Mouse (Mus musculus) heart, embryonic 14.5 days (tissue): ENCODE results near the gene Tcap. TPM values are rescaled to one million over a fixed set of nuclear protein-coding genes. Genes with fewer than 3 reads are reported as not detected.

Experiments used
- ATAC-seq: fragments of 200-750 bp; cut with Nextera tagmentation; 2 replicates; pipeline ENCODE4 v1.8.0; 2017; ENCODE audit warnings: low read depth, moderate TSS enrichment; ENCODE audit not compliant: insufficient number of reproducible peaks, insufficient read depth, low FRiP score
- H3K27ac ChIP-seq, 2 experiments: fragments of 200-500 bp in 1 of 2; fragments of 300-500 bp in 1 of 2; sonication (generic) in 1 of 2; replicated peaks in 1 of 2; 2 replicates each; pipeline ENCODE4 v1.5.1; 2012 to 2014; ENCODE audit warnings: low read depth in 2 of 2, low read length in 2 of 2, control low read depth in 1 of 2, mild to moderate bottlenecking in 1 of 2, mixed read lengths in 1 of 2; ENCODE audit not compliant: control insufficient read depth in 1 of 2, insufficient read depth in 1 of 2
- H3K27me3 ChIP-seq: fragments of 300-500 bp; sonication (generic); 2 replicates; pipeline ENCODE4 v1.6.1; 2014; ENCODE audit warnings: mild to moderate bottlenecking, low read length, control low read depth; ENCODE audit not compliant: control insufficient read depth, insufficient read depth
- H3K36me3 ChIP-seq: fragments of 300-500 bp; sonication (generic); 2 replicates; pipeline ENCODE4 v1.6.1; 2014; ENCODE audit warnings: mild to moderate bottlenecking, control low read depth, low read length, mixed read lengths; ENCODE audit not compliant: control insufficient read depth, insufficient read depth
- H3K4me1 ChIP-seq, 2 experiments: fragments of 200-500 bp in 1 of 2; fragments of 300-500 bp in 1 of 2; sonication (generic) in 1 of 2; 2 replicates each; pipeline ENCODE4 v1.6.1; 2012 to 2014; ENCODE audit warnings: low read length in 2 of 2, control low read depth in 1 of 2, mixed read lengths in 1 of 2; ENCODE audit not compliant: control insufficient read depth in 2 of 2, insufficient read depth in 2 of 2
- H3K4me2 ChIP-seq: fragments of 300-500 bp; sonication (generic); 2 replicates; pipeline ENCODE4 v1.6.1; 2014; ENCODE audit warnings: mild to moderate bottlenecking, low read length
- H3K4me3 ChIP-seq, 2 experiments: fragments of 200-500 bp in 1 of 2; fragments of 300-500 bp in 1 of 2; sonication (generic) in 1 of 2; 2 replicates each; pipeline ENCODE4 v1.5.1; 2012 to 2014; ENCODE audit warnings: low read length in 2 of 2, mild to moderate bottlenecking in 2 of 2, control low read depth in 1 of 2, low read depth in 1 of 2, moderate library complexity in 1 of 2; ENCODE audit not compliant: control insufficient read depth in 1 of 2, insufficient read depth in 1 of 2
- H3K9ac ChIP-seq: fragments of 300-500 bp; sonication (generic); 2 replicates; pipeline ENCODE4 v1.6.1; 2014; ENCODE audit warnings: mild to moderate bottlenecking, low read length
- H3K9me3 ChIP-seq: fragments of 300-500 bp; sonication (generic); 2 replicates; pipeline ENCODE4 v1.6.1; 2016; ENCODE audit warnings: low read length, control low read depth; ENCODE audit not compliant: control insufficient read depth
- WGBS: fragments of 180-500 bp; shearing (Covaris S2); extraction: QIAGEN DNeasy Blood & Tissue Kit; methylation state at CpG from one replicate; pipeline ENCODE4 v1.1.7; 2014; 5-methylcytosine and 5-hydroxymethylcytosine counted together
- polyA plus RNA-seq: library from polyadenylated mRNA; unstranded; fragments of >200 nt; fragmentation: Nextera tagmentation; extraction: Ambion mirVana; gene quantifications from 2 replicates; pipeline ENCODE4 v1.2.1, GENCODE M21; 2014

The Tcap gene
- polyA plus RNA-seq, 1 experiment from 2014 or later = 178 TPM

GRCm38 (mm10) chr11:98395041-98395440 is 11.4 kb downstream of the Tcap start:
- peak; percentile 15 for ATAC-seq
- H3K9ac ChIP-seq = peak overlapping the region; percentile 38

GRCm38 (mm10) chr11:98397946-98398345 is 14.3 kb downstream of the Tcap start:
- Histone ChIP-seq H3K9ac (no peak overlapping the region), H3K4me3 (no peak overlapping the region), H3K27me3 (no peaks in the 10 kb centered on the region), H3K27ac (no peak overlapping the region), H3K4me2 (no peak overlapping the region), H3K36me3 (peaks cover 12% of the 10 kb centered on the region), H3K9me3 (no peaks in the 10 kb centered on the region), H3K4me1 (peaks cover 29 to 37% of the 10 kb centered on the region in 2 experiments)
- no peak for ATAC-seq
- WGBS = 91% methylated on average over 7 of the region's 7 CpGs

More at GRCm38 (mm10) chr11:98395041-98395440, 11.4 kb downstream of the Tcap start:
- Histone ChIP-seq H3K27me3 (no peaks in the 10 kb centered on the region), H3K4me1 (peaks cover 43 to 52% of the 10 kb centered on the region in 2 experiments), H3K4me3 (no peak overlapping the region), H3K4me2 (peak overlapping the region; percentile 41), H3K9me3 (no peaks in the 10 kb centered on the region), H3K27ac (peak overlapping the region; percentile 98 to 99), H3K36me3 (peaks cover 12% of the 10 kb centered on the region)
- WGBS = 10% methylated on average over 4 of the region's 4 CpGs

GRCm38 (mm10) chr11:98400161-98400726 is 16.6 kb downstream of the Tcap start, which contains the start of gene Pgap3:
Gene Pgap3, minus strand, starts transcription at chr11:98400490.
- WGBS = under 1% methylated on average over 40 of the region's 40 CpGs
- peaks cover 12% of the 10 kb centered on the region for H3K36me3 ChIP-seq
- H3K4me2 ChIP-seq = peak within 1 kb of the TSS; percentile 87
- no peaks in the 10 kb centered on the region for H3K27me3 ChIP-seq
- H3K4me3 ChIP-seq = peak within 1 kb of the TSS; percentile 63 to 98
- H3K27ac ChIP-seq = peak within 1 kb of the TSS; percentile 95 to 99
- H3K9ac ChIP-seq = peak within 1 kb of the TSS; percentile 75
- peaks cover 10 to 16% of the 10 kb centered on the region in 2 experiments for H3K4me1 ChIP-seq
- no peaks in the 10 kb centered on the region for H3K9me3 ChIP-seq
- ATAC-seq = peak; percentile 74

GRCm38 (mm10) chr11:98400816-98401215 is 17.2 kb downstream of the Tcap start:
- Histone ChIP-seq H3K27ac (peak overlapping the region; percentile 95 to 99; a peak in 3 of 4 replicates), H3K9me3 (no peaks in the 10 kb centered on the region), H3K27me3 (no peaks in the 10 kb centered on the region), H3K4me2 (peak overlapping the region; percentile 87), H3K4me1 (peaks cover 7 to 14% of the 10 kb centered on the region in 2 experiments), H3K4me3 (peak overlapping the region; percentile 63 to 98; a peak in 3 of 4 replicates), H3K36me3 (peaks cover 12% of the 10 kb centered on the region), H3K9ac (peak overlapping the region; percentile 75)
- no peak for ATAC-seq
- WGBS = 60% methylated on average over 3 of the region's 3 CpGs

- peaks cover 14 to 17% of the 10 kb centered on the region in 2 experiments for H3K4me1 ChIP-seq
- no peak overlapping the region for H3K27ac ChIP-seq
- no peak overlapping the region for H3K4me2 ChIP-seq
- H3K4me3 ChIP-seq = no peak overlapping the region
- no peak overlapping the region for H3K9ac ChIP-seq
- WGBS = 69% methylated on average over 6 of the region's 6 CpGs
- no peaks in the 10 kb centered on the region for H3K9me3 ChIP-seq
- no peak for ATAC-seq
- H3K27me3 ChIP-seq = no peaks in the 10 kb centered on the region
- H3K36me3 ChIP-seq = no peaks in the 10 kb centered on the region
Observed at GRCm38 (mm10) chr11:98406621-98407020, 23.0 kb downstream of the Tcap start.

- no peaks in the 10 kb centered on the region for H3K9me3 ChIP-seq
- H3K27me3 ChIP-seq = no peaks in the 10 kb centered on the region
- H3K27ac ChIP-seq = peak overlapping the region; percentile 34 to 65; a peak in 3 of 4 replicates
- H3K4me3 ChIP-seq = peak overlapping the region in 1 of 2 experiments; percentile 3; a peak in 1 of 4 replicates
- H3K4me1 ChIP-seq = peaks cover 24 to 26% of the 10 kb centered on the region in 2 experiments
- peak overlapping the region; percentile 51 for H3K4me2 ChIP-seq
- no peak for ATAC-seq
- 64% methylated on average over 8 of the region's 8 CpGs for WGBS
- H3K9ac ChIP-seq = peak overlapping the region; percentile 60
- no peaks in the 10 kb centered on the region for H3K36me3 ChIP-seq
Observed at GRCm38 (mm10) chr11:98408872-98409271, 25.3 kb downstream of the Tcap start.

GRCm38 (mm10) chr11:98409341-98409822 is 25.8 kb downstream of the Tcap start:
- no peaks in the 10 kb centered on the region; the same call in 1 of the 2 replicates for H3K36me3 ChIP-seq
- H3K9me3 ChIP-seq = no peaks in the 10 kb centered on the region
- peak overlapping the region in 1 of 2 experiments; percentile 3; a peak in 2 of 4 replicates for H3K4me3 ChIP-seq
- peak overlapping the region; percentile 60 for H3K9ac ChIP-seq
- peak overlapping the region in 1 of 2 experiments; percentile 65; a peak in 2 of 4 replicates for H3K27ac ChIP-seq
- 5% methylated on average over 9 of the region's 10 CpGs for WGBS
- peak overlapping the region; percentile 51 for H3K4me2 ChIP-seq
- ATAC-seq = peak; percentile 16; the same call in 1 of the 2 replicates
- peaks cover 29 to 31% of the 10 kb centered on the region in 2 experiments for H3K4me1 ChIP-seq
- no peaks in the 10 kb centered on the region for H3K27me3 ChIP-seq
